Mouse (Mus musculus) left cerebral cortex, postnatal 36 days (tissue): ENCODE measurements at regions not wholly inside any gene's neighbourhood (a gene's known extent, or its start where the extent isn't known, plus 50 kb on each side); places are given as distances from the start of the nearest gene placed in this dataset.

ENCODE experiments used
- DNase-seq, 2 experiments: peaks; one replicate each; pipeline ENCODE4 v3.0.0; 2021 to 2022; ENCODE audit warnings: low spot score in 2 of 2, mixed read lengths in 1 of 2
- intact Hi-C: fragments of 180-260 bp; cut with DNase I; formaldehyde crosslinking; loops from one replicate; pipeline ENCODE4 v1.15.1; 2025

DNA sequence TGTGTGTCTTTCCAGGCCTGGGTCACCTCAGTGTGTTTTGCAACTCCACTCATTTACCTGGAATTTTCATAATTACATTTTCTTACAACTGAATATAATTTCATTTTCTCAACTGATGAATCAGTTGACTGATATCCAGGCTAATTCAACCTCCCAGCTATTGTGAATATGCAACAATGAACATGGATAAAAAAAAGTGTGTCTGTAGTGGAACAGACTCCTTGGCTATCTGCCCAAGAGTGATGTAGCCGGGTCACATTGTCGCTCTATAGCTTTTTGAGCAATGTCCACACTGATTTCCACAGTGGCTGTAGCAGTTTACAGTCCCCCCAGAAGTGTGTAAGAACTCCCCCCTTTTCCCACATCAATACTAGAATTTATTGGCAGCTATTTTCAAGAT lies 162.4 kb downstream of the Gm19935 start:
- intact Hi-C loops: loop anchor here (5.0 to 10.0 kb wide), 3 partner anchors 53 to 310 kb away; partner anchors contain the start of gene Tox3
- no peak for DNase-seq

DNA sequence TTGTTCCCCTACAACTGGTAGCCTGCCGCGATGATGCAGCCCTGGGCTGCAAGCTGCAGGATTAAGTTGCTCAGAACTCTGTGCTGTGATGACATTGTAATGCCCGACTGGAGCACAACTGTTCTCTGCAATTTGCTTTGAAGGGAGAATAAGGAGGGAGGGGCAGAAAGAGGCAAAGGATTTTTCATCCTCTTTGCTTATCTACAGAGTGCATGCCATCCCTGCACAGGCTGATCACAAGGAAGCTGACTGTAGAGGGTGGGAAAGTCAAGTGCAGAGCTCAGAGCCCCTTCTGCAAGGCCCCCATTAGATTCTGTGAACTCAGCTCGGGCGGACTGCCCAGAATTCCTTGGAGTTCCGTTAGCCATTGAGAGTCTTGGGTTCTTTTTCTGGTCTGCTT lies 174.8 kb downstream of the Gm19935 start:
- DNase-seq: no peak
- intact Hi-C loops: no loop called here

DNA sequence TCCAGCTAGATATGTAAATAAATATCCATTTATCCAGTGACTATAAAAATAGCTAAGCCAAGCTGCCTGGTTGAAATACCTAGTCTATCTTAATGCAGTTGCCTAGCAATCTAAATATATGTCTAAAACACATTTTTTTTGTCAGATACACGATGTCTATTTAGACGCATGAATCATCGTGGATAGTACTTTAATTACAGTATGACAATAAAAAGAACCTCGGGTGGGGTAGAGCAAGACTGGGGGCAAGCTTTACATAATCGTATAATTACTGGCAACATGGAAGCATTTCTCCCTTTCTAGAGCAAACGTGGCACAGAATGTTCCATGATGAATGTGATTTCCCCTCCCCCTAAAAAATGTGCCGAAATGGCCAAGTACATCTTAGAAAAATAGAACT lies 180.4 kb downstream of the Gm19935 start:
- DNase-seq: peak in 1 of 2 experiments; percentile 8
- intact Hi-C loops: loop anchor here (5.0 kb wide), 1 partner anchor 94 kb away; no protein-coding TSS in a partner anchor

DNA sequence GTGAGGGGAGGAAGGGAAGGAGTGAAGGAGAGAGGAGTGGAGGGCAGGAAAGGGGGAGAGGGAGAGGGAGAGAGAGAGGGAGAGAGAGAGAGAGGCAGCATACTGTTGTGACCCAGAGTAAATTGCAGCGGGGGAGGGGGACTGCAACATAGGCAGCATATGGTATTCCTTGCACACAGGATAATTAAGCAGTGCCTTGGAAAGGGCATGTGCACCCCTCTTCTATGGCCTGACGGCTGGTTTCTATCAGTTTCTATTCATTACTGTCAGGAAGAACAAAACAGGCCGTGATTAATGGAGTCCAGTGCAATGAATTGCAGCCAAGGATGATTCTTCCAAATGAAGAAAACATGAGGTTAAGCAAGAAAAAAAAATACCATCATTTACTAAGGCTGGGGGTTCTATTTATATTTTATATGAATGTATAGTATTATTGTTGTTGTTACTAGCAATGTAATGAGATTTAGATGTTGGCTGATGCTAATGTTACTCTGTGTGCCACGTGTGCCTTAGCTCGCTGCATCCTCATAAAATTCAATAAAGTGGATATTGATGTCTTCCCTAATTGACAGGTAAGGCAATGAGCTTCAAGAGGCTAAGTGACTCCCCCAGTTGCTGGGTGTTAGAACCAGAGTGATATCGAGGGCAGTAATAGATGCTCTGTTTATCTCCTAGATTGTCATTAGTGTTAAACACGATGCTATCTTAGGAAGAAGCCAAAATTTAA lies 181.3 kb downstream of the Gm19935 start:
- intact Hi-C loops: loop anchor here (5.0 kb wide), 1 partner anchor 94 kb away; no protein-coding TSS in a partner anchor
- DNase-seq: no peak

DNA sequence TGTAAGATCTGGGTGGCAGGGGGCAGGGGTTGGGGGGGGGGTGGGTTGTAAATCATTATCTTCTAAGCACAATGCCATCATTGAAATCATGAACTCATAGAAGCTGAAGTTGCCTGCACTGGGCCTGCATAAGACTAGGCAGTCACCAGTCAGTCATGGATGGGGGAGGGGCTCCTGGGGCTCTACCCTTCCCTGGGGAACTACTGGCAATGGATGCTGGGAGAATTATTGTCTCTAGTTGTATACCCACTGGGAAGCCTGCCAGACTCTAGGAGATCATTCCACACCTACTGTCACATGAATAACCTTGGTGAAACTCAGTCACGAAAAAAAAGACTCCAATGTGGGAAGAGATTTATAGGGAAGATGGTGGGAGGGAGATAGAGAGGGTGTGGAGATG lies 186.4 kb downstream of the Gm19935 start:
- DNase-seq: no peak
- intact Hi-C loops: no loop called here

DNA sequence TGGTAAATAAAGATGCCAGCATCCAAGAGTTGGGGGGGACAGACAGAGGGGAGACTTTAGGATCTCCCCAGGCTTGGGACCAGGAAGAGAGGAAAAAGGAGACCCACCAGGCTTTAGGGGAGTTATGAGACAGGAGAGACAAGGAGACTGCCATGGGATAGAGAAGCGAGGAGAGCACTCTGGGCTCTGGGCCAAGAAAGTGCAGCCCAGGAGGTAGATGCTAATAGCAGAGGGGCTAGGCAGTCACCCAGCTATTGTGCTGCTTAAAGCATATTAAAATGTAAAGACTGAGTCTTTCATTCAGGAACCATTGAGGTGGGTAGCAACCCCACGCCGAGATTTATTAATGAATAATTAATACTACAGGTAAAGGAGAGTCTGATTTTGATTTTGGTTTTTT lies 208.8 kb downstream of the Gm19935 start:
- intact Hi-C loops: no loop called here
- DNase-seq: no peak

DNA sequence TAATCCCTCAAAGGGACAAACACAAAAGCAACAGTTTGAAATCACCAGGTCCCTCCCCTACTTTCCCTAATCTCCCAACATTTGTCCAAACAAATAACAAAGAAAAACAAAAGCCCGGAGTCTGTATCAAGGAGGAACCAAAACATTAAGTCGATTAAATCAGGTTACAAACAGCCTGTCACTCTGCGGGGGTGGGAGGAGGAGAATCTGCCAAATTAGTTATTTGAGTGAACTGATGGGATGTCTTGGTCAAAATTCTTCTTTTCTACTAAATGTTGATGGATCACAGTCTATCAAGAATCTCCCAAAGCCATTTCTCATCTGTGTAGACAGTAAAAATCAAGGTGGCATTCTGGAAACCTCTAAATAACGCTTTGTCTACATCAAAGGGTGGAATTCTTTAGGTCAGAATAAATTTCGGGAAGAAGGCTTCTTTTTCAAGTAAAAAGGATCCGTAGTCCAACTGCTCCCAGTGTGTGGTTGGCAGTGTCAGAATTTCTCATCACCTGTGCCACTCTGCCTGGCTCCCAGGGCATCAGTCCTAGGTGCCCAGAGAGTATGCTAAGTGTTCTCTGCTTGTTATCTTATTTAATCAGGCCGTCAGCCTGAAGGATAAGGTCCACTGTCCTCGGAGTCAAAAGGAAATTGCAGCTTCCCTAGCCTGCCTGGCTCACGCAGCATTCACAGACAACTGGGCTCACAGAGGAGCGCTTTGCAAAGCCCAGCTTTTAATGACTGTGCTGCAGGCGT lies 216.1 kb downstream of the Gm19935 start:
- no peak for DNase-seq
- intact Hi-C loops: no loop called here

DNA sequence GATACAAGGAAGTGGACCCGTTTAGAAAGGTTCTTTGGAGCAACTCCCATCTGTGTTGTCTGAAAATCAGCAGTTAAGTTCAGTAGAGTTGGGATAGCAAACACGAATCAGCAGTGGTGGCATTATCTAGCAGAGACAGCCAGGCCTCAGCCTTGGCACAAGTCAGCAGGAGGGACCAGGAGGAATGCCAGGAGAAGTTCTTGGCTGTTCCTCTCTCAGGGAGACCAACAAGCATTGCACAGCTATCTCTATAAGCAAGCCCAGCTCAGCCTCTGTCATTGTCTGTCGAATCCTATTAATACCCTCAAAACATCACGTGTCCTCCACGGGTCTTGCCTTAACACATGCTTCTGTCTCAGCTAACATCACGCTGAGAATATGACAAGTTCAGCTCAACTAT lies 219.8 kb downstream of the Gm19935 start:
- DNase-seq: peak in 1 of 2 experiments; percentile 7
- intact Hi-C loops: no loop called here

DNA sequence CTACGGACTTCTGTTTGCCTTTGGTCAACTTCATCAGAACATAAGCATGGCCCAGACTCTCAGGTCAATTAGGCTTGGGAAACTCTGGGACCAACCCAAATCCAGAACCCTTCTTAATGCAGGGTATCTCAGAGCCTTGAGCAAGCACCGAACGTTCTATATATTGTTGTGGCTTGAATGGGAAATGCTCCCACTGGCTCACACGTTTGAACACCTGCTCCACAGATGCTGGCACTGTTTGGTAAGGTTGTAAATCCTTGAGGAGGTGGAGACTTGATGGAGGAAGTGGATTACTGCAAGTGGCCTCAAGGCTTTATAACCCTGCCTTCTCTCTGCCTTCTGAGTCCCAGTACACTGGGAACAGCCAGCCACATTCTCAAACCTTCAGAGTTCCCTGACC lies 231.3 kb upstream of the Tox3 start:
- intact Hi-C loops: no loop called here
- no peak for DNase-seq

DNA sequence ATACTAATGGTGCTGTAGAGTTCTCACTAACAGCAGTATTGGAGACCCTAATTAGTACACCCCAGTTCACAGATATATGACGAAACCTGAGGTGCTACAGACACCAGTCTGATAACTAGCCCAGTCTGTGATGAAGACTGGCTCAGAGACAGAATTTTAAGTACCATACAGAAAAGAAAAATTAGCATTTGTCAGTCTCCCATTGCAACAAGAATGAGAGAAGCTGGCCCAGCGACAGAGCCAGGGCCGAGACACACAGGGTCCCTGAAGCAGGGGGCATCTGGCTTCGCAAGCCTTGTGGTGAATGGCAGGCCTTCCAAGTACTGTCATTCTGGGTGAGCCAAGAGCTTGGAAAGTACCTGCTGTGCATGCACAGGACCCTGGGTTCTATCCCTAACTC lies 228.8 kb upstream of the Tox3 start:
- no peak for DNase-seq
- intact Hi-C loops: no loop called here

DNA sequence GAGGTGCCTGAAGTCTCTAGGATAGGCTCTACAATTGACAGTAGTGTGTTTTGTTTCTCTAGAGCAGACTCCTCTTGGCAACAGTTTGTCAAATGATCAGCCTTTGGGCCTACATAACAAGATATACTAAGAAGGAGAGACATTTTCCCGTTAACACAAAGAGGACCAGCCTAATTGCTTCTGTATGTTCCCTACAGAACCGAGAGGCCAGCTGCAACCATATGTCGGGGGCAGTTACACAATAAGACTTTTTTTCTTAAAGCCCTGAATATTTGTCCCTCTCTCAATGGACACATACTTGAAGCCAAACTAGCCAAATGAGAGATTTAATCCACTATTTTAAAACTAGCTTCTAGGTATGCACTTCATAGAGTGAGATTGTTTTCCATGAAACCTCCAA lies 226.5 kb upstream of the Tox3 start:
- no peak for DNase-seq
- intact Hi-C loops: no loop called here

DNA sequence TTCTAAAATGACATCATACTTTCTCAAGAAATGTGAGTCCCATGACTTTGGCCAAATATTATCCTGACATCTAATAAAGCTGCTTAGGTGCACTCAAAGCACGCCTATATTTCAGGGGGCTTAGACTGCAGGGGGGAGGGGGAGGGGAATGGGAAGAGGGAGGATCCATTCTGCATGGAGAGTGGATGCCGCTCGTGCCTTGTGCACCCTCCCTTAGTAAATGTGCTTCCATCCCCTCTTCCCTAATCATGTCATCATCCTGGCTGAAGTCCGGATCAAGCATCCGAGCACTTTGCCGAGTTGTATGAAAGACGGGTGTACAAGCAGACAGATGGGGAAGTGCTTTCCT lies 207.9 kb upstream of the Tox3 start:
- intact Hi-C loops: no loop called here
- no peak for DNase-seq

DNA sequence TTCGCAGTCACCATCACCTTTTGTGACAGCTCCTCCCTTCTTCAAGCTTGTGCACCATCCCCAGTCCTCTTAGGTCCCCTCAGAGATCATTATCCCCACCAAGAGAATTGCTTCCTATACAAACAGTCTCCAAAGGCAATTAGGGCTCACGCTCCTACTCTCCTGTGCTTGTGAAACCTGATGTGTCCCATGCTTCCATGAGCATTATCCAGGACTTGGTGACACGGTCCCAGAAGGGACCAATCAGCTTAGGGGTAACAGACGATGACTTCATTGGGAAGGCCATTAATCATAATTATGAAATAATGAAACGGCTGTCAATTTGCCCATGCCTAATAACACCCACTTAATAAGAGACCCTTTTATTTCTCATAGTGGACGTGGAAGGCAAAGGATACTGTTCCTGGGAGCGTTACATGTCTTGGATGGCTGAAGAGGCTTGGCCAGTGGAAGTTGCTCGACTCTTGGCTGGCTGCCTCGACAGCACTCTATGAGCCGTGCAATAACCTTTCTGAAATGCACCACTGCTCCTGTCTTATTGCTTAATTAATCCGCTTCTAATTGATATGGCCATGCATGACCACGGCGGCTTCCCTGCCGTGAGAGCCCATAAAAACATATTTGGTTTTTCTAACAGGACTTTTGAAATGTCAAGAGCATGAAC lies 207.4 kb upstream of the Tox3 start:
- intact Hi-C loops: no loop called here
- no peak for DNase-seq

DNA sequence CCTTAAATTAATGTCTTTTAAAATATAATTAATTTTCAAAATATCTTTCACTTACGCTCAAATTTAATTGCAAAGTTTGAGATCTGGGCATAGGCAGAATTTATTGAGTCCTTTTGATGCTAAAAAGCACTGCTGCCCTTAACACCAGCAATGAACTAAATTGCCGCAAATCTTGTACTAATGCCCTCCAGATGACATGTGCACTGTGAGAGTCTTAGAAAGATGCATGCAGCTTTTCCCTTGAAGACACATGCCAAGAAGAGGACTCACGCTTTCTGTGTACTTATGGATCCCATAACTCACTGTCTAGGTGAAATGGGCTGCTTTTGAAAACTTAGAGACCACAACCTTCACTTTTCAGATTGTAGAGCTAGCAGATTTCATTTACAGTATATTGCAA lies 199.1 kb upstream of the Tox3 start:
- intact Hi-C loops: no loop called here
- DNase-seq: no peak

DNA sequence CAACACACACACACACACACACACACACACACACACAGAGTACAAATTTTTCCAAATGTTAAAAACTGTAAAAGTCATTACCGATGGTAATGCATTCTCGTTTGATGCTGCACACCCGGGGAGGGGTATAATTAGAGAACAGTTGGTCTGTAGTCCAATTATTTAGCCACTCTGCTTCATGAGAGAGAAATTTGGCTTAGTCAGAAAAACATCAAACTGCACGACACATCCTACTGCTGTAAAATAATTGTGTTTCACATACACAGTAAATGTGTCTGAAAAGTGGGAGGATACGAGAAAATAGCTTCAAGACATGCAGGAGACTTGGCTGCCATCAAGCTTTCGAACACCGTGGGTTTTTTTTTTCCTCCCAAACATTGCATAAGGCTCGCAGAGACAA lies 194.5 kb upstream of the Tox3 start:
- peak; percentile 18 to 26 for DNase-seq
- intact Hi-C loops: loop anchor here (5.0 kb wide), 2 partner anchors 95 to 115 kb away; no protein-coding TSS in a partner anchor

DNA sequence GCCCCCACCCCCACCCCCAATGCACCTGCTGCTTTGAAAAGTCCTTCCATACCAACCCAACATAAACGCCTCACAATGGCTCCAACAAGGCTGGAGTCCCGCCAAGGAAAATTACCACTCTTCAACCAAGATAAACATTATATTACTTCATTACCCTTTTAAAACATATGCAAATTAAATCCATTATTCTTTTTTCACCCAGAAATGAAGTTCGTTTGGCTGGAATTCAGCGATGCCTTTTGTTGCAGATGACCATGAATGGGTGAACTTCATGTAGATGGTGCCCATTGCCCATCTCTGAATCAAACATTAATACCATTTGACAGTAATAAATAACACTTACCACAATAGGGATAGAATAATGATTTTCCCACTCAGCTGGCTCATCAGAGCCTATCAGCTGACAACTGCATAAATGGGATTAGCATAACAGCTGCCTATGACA lies 188.1 kb upstream of the Tox3 start:
- no peak for DNase-seq
- intact Hi-C loops: loop anchor here (5.0 kb wide), 2 partner anchors 34 to 189 kb away; partner anchors contain the start of gene Tox3

DNA sequence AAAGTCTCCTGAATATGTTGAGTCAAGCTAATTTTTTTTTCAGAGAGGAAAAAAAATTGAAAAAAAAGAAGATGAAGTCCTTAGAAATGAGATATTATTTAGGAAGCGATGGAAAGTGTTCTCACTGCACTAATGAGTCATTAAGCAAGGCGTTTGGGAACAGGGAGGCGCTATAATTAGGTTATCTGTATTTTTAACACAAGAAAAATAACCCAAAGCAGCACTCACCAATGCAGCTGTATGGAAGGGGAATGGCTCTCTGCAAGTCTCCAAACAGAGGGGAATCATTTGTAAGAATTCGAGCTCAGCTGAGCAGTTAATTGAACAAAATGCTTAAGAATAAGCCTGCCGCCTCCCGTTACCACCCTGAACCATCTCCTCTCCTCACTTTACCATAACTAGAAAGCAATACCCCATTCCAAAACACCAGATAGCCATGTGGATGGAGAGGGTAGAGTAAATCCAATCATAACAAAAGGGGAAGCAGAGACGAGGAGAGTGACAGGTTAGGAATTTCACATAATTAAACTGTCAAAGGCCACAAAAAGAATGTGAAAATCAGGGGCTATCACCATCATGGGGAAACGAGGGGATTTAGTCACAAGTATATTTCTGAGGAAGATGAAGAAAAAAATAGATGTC lies 187.5 kb upstream of the Tox3 start:
- DNase-seq: no peak
- intact Hi-C loops: loop anchor here (5.0 kb wide), 2 partner anchors 33 to 188 kb away; partner anchors contain the start of gene Tox3

DNA sequence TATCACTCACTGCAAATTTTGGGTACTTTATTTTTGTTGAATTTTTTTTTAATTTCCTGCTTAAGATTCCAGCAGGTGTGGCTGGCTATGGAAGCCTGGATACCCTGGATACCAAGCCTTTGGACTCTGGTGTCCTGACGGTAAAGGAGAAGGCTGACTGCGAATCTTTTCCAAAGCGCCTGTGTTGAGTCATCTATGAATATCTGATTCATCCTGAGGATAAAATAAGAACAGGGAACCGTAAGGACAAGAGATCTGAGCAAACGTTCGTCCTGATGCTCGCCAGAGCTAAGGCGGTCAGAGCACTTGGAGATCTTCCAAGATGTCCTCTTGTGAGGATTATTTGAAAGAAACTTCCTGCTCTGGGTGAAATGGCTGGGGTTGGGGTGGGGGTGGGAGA lies 173.2 kb upstream of the Tox3 start:
- no peak for DNase-seq
- intact Hi-C loops: no loop called here

DNA sequence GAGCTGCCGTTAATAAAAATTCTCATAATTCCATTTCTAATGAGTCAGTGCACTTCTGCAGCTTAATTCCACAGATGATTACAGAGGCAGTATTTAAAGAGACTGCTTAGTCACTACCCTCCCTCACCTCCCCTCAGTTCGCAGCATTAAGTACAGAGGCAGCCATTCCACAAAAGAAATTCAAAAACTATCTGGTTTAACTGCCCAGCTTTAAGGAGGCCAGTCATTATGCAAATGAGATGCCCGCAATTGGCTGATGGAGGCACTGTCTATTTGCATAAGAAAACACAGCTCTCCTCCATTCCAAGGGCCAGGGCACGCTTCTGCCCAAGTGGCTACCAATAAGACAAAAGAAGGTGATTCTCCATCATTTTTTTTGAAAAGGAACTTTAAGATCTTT lies 172.0 kb upstream of the Tox3 start:
- no peak for DNase-seq
- intact Hi-C loops: no loop called here

DNA sequence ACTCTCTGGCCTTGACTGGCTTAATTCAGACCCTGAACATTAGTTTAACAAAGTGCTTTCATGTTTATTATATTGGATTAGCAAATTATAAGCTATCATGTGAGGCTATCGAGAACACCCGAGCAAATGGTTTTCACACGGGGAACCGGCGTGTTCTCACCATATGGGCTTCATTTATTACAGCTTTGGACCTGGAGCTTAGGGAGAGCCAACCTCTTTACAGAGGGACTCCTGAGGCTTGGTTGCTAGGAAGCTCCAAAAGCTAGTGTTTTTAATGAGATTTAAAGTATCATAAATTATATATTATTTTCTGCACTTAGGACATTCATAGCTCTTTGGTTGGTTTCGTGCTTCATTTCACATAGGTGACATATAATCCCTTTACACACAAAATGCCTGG lies 171.4 kb upstream of the Tox3 start:
- intact Hi-C loops: no loop called here
- DNase-seq: no peak
